Mouse (Mus musculus): ENCODE results near the gene Slc25a21. TPM values are rescaled to one million over a fixed set of nuclear protein-coding genes. Genes with fewer than 3 reads are reported as not detected.
"Not testable (repeated sequence)": the region's sequence is repeated elsewhere in the genome, so short reads cannot be mapped to it uniquely, and the experiment has no call there.

The Slc25a21 gene
- polyA plus RNA-seq, 1 experiment from 2014 or later = 0.19 TPM

GRCm38 (mm10) chr12:57212463-57212862, 15.2 kb upstream of the Slc25a21 start:
- WGBS = 81% methylated on average over 5 of the region's 5 CpGs
- not testable (repeated sequence) for H3K9ac ChIP-seq (ENCODE audit: low read length); ATAC-seq (replicated peaks; ENCODE audit: low FRiP score, low TSS enrichment, low read depth); H3K9me3 ChIP-seq (ENCODE audit: control insufficient read depth, low read length); H3K4me3 ChIP-seq (ENCODE audit: low read depth, low read length); H3K27me3 ChIP-seq (replicated peaks; ENCODE audit: control insufficient read depth, insufficient read depth, low read length); H3K4me1 ChIP-seq (replicated peaks; ENCODE audit: control insufficient read depth, insufficient read depth, low read length); H3K4me2 ChIP-seq (ENCODE audit: low read length); H3K27ac ChIP-seq (ENCODE audit: low read depth); DNase-seq (ENCODE audit: low spot score); H3K36me3 ChIP-seq (ENCODE audit: control insufficient read depth, insufficient read depth, low read length)

GRCm38 (mm10) chr12:57211353-57212311, 14.4 kb upstream of the Slc25a21 start:
- peak; percentile 79 for ATAC-seq (replicated peaks; ENCODE audit: low FRiP score, low TSS enrichment, low read depth)
- no peaks in the 10 kb centered on the region for H3K36me3 ChIP-seq (ENCODE audit: control insufficient read depth, insufficient read depth, low read length)

GRCm38 (mm10) chr12:57204276-57204851, 7.1 kb upstream of the Slc25a21 start:
- Histone ChIP-seq H3K36me3 (ENCODE audit: control insufficient read depth, insufficient read depth, low read length) (no peaks in the 10 kb centered on the region), H3K4me1 (replicated peaks; ENCODE audit: control insufficient read depth, insufficient read depth, low read length) (no peaks in the 10 kb centered on the region), H3K4me2 (ENCODE audit: low read length) (no peak overlapping the region), H3K27ac (ENCODE audit: low read depth) (no peak overlapping the region), H3K9me3 (ENCODE audit: control insufficient read depth, low read length) (no peaks in the 10 kb centered on the region), H3K4me3 (ENCODE audit: low read depth, low read length) (no peak overlapping the region), H3K27me3 (replicated peaks; ENCODE audit: control insufficient read depth, insufficient read depth, low read length) (no peaks in the 10 kb centered on the region), H3K9ac (ENCODE audit: low read length) (no peak overlapping the region)
- DNase-seq (ENCODE audit: low spot score) = no peak
- no peak for ATAC-seq (replicated peaks; ENCODE audit: low FRiP score, low TSS enrichment, low read depth)
- WGBS = 77% methylated on average over 4 of the region's 4 CpGs

More at GRCm38 (mm10) chr12:57211353-57212311, 14.4 kb upstream of the Slc25a21 start:
- Histone ChIP-seq H3K4me3 (ENCODE audit: low read depth, low read length) (peak overlapping the region; percentile 47), H3K27ac (ENCODE audit: low read depth) (no peak overlapping the region), H3K9ac (ENCODE audit: low read length) (peak overlapping the region; percentile 44), H3K4me2 (ENCODE audit: low read length) (peak overlapping the region; percentile 88), H3K9me3 (ENCODE audit: control insufficient read depth, low read length) (no peaks in the 10 kb centered on the region), H3K4me1 (replicated peaks; ENCODE audit: control insufficient read depth, insufficient read depth, low read length) (0 out of 2 replicates have a peak, but pooled peaks cover 3% of the 10 kb centered on the region), H3K27me3 (replicated peaks; ENCODE audit: control insufficient read depth, insufficient read depth, low read length) (no peaks in the 10 kb centered on the region)
- DNase-seq (ENCODE audit: low spot score) = peak; percentile 65
- 7% methylated on average over 30 of the region's 30 CpGs for WGBS

- no peak for ATAC-seq (replicated peaks; ENCODE audit: low FRiP score, low TSS enrichment, low read depth)
- no peak overlapping the region for H3K9ac ChIP-seq (ENCODE audit: low read length)
- no peaks in the 10 kb centered on the region for H3K9me3 ChIP-seq (ENCODE audit: control insufficient read depth, low read length)
- no peak overlapping the region for H3K4me2 ChIP-seq (ENCODE audit: low read length)
- H3K27me3 ChIP-seq (replicated peaks; ENCODE audit: control insufficient read depth, insufficient read depth, low read length) = peaks cover 7% of the 10 kb centered on the region; the same call in 1 of the 2 replicates
- H3K36me3 ChIP-seq (ENCODE audit: control insufficient read depth, insufficient read depth, low read length) = no peaks in the 10 kb centered on the region
- WGBS = 93% methylated on average over 3 of the region's 3 CpGs
- no peak overlapping the region for H3K27ac ChIP-seq (ENCODE audit: low read depth)
- no peaks in the 10 kb centered on the region for H3K4me1 ChIP-seq (replicated peaks; ENCODE audit: control insufficient read depth, insufficient read depth, low read length)
- no peak for DNase-seq (ENCODE audit: low spot score)
- H3K4me3 ChIP-seq (ENCODE audit: low read depth, low read length) = no peak overlapping the region
Observed at GRCm38 (mm10) chr12:57201901-57202300, 4.6 kb upstream of the Slc25a21 start.

- 86% methylated on average over 2 of the region's 2 CpGs for WGBS
- DNase-seq (ENCODE audit: low spot score) = no peak
- Histone ChIP-seq H3K4me3 (ENCODE audit: low read depth, low read length) (no peak overlapping the region), H3K36me3 (ENCODE audit: control insufficient read depth, insufficient read depth, low read length) (no peaks in the 10 kb centered on the region), H3K27me3 (replicated peaks; ENCODE audit: control insufficient read depth, insufficient read depth, low read length) (peaks cover 16% of the 10 kb centered on the region; the same call in 1 of the 2 replicates), H3K9ac (ENCODE audit: low read length) (no peak overlapping the region), H3K4me2 (ENCODE audit: low read length) (no peak overlapping the region), H3K9me3 (ENCODE audit: control insufficient read depth, low read length) (no peaks in the 10 kb centered on the region), H3K4me1 (replicated peaks; ENCODE audit: control insufficient read depth, insufficient read depth, low read length) (no peaks in the 10 kb centered on the region), H3K27ac (ENCODE audit: low read depth) (no peak overlapping the region)
- ATAC-seq (replicated peaks; ENCODE audit: low FRiP score, low TSS enrichment, low read depth) = no peak
Observed at GRCm38 (mm10) chr12:57199427-57199826, 2.2 kb upstream of the Slc25a21 start.

GRCm38 (mm10) chr12:57198269-57198668, 997 bp upstream of the Slc25a21 start:
- Histone ChIP-seq H3K27ac (ENCODE audit: low read depth) (no peak overlapping the region), H3K4me2 (ENCODE audit: low read length) (no peak overlapping the region), H3K4me3 (ENCODE audit: low read depth, low read length) (no peak overlapping the region), H3K4me1 (replicated peaks; ENCODE audit: control insufficient read depth, insufficient read depth, low read length) (no peaks in the 10 kb centered on the region), H3K9ac (ENCODE audit: low read length) (no peak overlapping the region), H3K27me3 (replicated peaks; ENCODE audit: control insufficient read depth, insufficient read depth, low read length) (peaks cover 18% of the 10 kb centered on the region; the same call in 1 of the 2 replicates), H3K36me3 (ENCODE audit: control insufficient read depth, insufficient read depth, low read length) (no peaks in the 10 kb centered on the region), H3K9me3 (ENCODE audit: control insufficient read depth, low read length) (no peaks in the 10 kb centered on the region)
- DNase-seq (ENCODE audit: low spot score) (no peak), ATAC-seq (replicated peaks; ENCODE audit: low FRiP score, low TSS enrichment, low read depth) (no peak)

- 1% methylated on average over 59 of the region's 59 CpGs for WGBS
- Histone ChIP-seq H3K4me3 (ENCODE audit: low read depth, low read length) (peak overlapping the region; percentile 50), H3K9ac (ENCODE audit: low read length) (peak overlapping the region; percentile 39), H3K27ac (ENCODE audit: low read depth) (no peak overlapping the region), H3K36me3 (ENCODE audit: control insufficient read depth, insufficient read depth, low read length) (no peaks in the 10 kb centered on the region), H3K4me2 (ENCODE audit: low read length) (peak overlapping the region; percentile 83), H3K27me3 (replicated peaks; ENCODE audit: control insufficient read depth, insufficient read depth, low read length) (peaks cover 18% of the 10 kb centered on the region; the same call in 1 of the 2 replicates), H3K9me3 (ENCODE audit: control insufficient read depth, low read length) (no peaks in the 10 kb centered on the region), H3K4me1 (replicated peaks; ENCODE audit: control insufficient read depth, insufficient read depth, low read length) (no peaks in the 10 kb centered on the region)
- DNase-seq (ENCODE audit: low spot score) (peak; percentile 79), ATAC-seq (replicated peaks; ENCODE audit: low FRiP score, low TSS enrichment, low read depth) (peak; percentile 47; the same call in 1 of the 2 replicates)
Observed at GRCm38 (mm10) chr12:57196608-57197362, 487 bp downstream of the Slc25a21 start.

- 11% methylated on average over 8 of the region's 8 CpGs for WGBS
- Histone ChIP-seq H3K27ac (ENCODE audit: low read depth) (no peak overlapping the region), H3K9me3 (ENCODE audit: control insufficient read depth, low read length) (no peaks in the 10 kb centered on the region), H3K36me3 (ENCODE audit: control insufficient read depth, insufficient read depth, low read length) (no peaks in the 10 kb centered on the region), H3K4me1 (replicated peaks; ENCODE audit: control insufficient read depth, insufficient read depth, low read length) (no peaks in the 10 kb centered on the region), H3K4me3 (ENCODE audit: low read depth, low read length) (peak overlapping the region; percentile 50), H3K4me2 (ENCODE audit: low read length) (peak overlapping the region; percentile 83), H3K27me3 (replicated peaks; ENCODE audit: control insufficient read depth, insufficient read depth, low read length) (peaks cover 18% of the 10 kb centered on the region; the same call in 1 of the 2 replicates), H3K9ac (ENCODE audit: low read length) (no peak overlapping the region)
- DNase-seq (ENCODE audit: low spot score) = no peak
- ATAC-seq (replicated peaks; ENCODE audit: low FRiP score, low TSS enrichment, low read depth) = no peak
Observed at GRCm38 (mm10) chr12:57196286-57196607, 1.0 kb downstream of the Slc25a21 start.

Measured in intestine, embryonic 14.5 days (tissue).